Mouse (Mus musculus) kidney, postnatal 0 days (tissue): Measurements from ENCODE around the gene Slc22a15. TPM values are rescaled to one million over a fixed set of nuclear protein-coding genes. Genes with fewer than 3 reads are reported as not detected.

Experiments
- ATAC-seq: fragments of 200-750 bp; cut with Nextera tagmentation; replicated peaks from 2 replicates; pipeline ENCODE4 v1.8.0; 2017; ENCODE audit warnings: low read depth, moderate number of reproducible peaks, moderate TSS enrichment, moderate library complexity; ENCODE audit not compliant: low FRiP score
- DNase-seq: peaks from one replicate; pipeline ENCODE4 v3.0.0-alpha.2; 2016; ENCODE audit warnings: low spot score
- H3K27ac ChIP-seq: fragments of 300-500 bp; sonication (generic); 2 replicates; pipeline ENCODE4 v1.5.1; 2014; ENCODE audit warnings: mild to moderate bottlenecking
- H3K27me3 ChIP-seq: fragments of 300-500 bp; sonication (generic); 2 replicates; pipeline ENCODE4 v1.6.1; 2014; ENCODE audit warnings: low read length, mixed read lengths; ENCODE audit not compliant: insufficient read depth
- H3K36me3 ChIP-seq: fragments of 300-500 bp; sonication (generic); 2 replicates; pipeline ENCODE4 v1.6.1; 2014; ENCODE audit warnings: low read length, mixed read lengths; ENCODE audit not compliant: insufficient read depth
- H3K4me1 ChIP-seq: fragments of 300-500 bp; sonication (generic); replicated peaks from 2 replicates; pipeline ENCODE4 v1.6.1; 2014; ENCODE audit warnings: antibody characterized with exemption, low read length, mixed read lengths; ENCODE audit not compliant: insufficient read depth
- H3K4me2 ChIP-seq: fragments of 300-500 bp; sonication (generic); 2 replicates; pipeline ENCODE4 v1.6.1; 2014; ENCODE audit warnings: mild to moderate bottlenecking, low read length, moderate library complexity, mixed read lengths
- H3K4me3 ChIP-seq: fragments of 300-500 bp; sonication (generic); replicated peaks from 2 replicates; pipeline ENCODE4 v1.5.1; 2014; ENCODE audit warnings: low read depth, low read length
- H3K9ac ChIP-seq: fragments of 300-500 bp; sonication (generic); 2 replicates; pipeline ENCODE4 v1.6.1; 2014; ENCODE audit warnings: low read depth, low read length
- H3K9me3 ChIP-seq: fragments of 300-500 bp; sonication (generic); replicated peaks from 2 replicates; pipeline ENCODE4 v1.6.1; 2016; ENCODE audit warnings: low read length, inconsistent platforms, mixed read lengths
- CTCF ChIP-seq: IDR thresholded peaks from 2 replicates; pipeline ENCODE4 v1.5.1; 2016; ENCODE audit warnings: antibody characterized with exemption, low read depth, mild to moderate bottlenecking, moderate library complexity
- WGBS: fragments of 180-500 bp; shearing (Covaris S2); extraction: QIAGEN DNeasy Blood & Tissue Kit; methylation state at CpG from one replicate; pipeline ENCODE4 v1.1.7; 2014; 5-methylcytosine and 5-hydroxymethylcytosine counted together
- polyA plus RNA-seq: library from polyadenylated mRNA; unstranded; fragments of >200 nt; fragmentation: Nextera tagmentation; extraction: Ambion mirVana; gene quantifications from 2 replicates; pipeline ENCODE4 v1.2.1, GENCODE M21; 2015

The Slc22a15 gene
- polyA plus RNA-seq, 1 experiment from 2014 or later, result 3.7 TPM

- no peak for TF ChIP-seq CTCF
- Histone ChIP-seq H3K36me3 (no peaks in the 10 kb centered on the region), H3K4me2 (no peak overlapping the region), H3K27me3 (no peaks in the 10 kb centered on the region), H3K4me3 (no peak overlapping the region), H3K9me3 (no peaks in the 10 kb centered on the region), H3K27ac (no peak overlapping the region), H3K4me1 (no peaks in the 10 kb centered on the region), H3K9ac (no peak overlapping the region)
- no peak for ATAC-seq
- no peak for DNase-seq
- 63% methylated on average over 5 of the region's 5 CpGs for WGBS
Observed at GRCm38 (mm10) chr3:101878136-101878535, 46.1 kb downstream of the Slc22a15 start.

DNA sequence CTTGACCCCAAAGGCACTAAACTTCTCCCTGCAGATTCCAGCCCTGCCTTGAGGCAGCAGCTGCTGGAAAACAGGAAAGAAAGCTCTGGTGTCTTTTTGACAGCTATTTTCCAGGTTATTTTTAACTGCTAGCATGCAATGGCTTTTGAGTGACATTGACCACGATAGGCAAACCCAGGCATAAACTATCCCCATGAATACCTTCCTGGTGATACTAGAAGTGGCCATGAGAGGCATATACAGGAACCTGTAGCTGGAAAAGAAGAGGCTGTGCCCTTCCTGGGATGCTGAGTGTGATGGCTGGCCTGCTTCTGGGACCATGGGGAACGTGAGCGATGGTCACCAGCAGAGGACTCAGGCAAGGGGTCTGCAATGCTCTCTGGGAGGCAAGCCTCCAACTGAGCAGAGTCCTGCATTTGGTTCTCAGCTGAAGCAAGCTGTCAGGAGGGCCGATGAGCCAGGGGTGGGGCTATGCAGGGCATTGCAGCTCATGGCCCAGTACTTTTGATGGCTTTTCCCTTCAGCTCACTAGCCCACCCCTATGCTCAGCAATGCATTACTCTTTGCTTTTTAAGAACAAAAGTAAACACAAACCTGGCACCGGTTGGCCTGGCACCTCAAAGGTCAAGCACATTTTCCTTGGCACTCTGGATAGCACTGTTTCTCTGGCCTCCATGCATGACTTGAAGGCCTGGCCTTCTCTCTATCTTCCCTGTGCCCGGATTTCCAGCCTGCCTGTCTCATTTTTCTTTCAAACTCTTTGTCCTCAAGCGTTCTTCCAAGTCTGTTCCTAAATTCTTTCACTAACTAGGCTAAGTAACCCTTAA is 47.6 kb downstream of the Slc22a15 start:
- no peak overlapping the region for H3K4me2 ChIP-seq
- peak overlapping the region; percentile 51 for H3K27ac ChIP-seq
- no peak for TF ChIP-seq CTCF
- no peak for ATAC-seq
- no peak overlapping the region for H3K4me3 ChIP-seq
- H3K36me3 ChIP-seq, result no peaks in the 10 kb centered on the region
- H3K27me3 ChIP-seq, result no peaks in the 10 kb centered on the region
- 49% methylated on average over 7 of the region's 7 CpGs for WGBS
- H3K4me1 ChIP-seq, result no peaks in the 10 kb centered on the region
- H3K9me3 ChIP-seq, result no peaks in the 10 kb centered on the region
- no peak overlapping the region for H3K9ac ChIP-seq
- DNase-seq, result peak; percentile 24

DNA sequence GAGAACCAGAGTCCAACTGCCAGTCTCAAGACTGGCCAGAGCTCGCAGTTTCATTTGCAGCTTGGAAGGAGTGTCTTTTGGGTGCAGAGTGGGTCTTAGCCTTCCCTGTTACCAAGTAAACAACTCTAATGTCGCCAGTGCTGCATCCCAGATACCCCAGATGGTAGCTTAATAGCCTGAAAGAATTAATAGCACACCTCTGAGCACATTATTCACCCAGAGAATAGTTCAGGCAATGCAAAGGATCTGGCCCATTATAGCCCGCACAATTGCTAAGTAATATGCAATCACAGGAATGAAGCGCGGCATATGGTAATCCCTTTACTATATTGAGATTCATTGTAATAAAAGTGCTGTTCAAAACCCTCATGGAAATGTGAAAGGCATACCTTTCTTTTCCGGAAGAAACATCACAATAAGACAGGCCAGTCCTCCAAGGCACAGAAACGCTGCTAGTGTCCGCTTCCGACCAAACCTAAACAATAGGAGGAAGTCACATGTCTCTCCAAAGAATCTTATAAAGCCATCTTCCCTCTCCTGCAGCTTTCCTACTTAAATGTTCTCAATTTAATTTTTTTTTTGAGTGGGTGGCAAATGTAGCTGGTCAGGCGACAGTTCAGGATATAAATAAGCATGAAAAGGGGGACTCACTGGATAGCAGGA is 48.9 kb downstream of the Slc22a15 start:
- H3K36me3 ChIP-seq, result no peaks in the 10 kb centered on the region
- H3K27ac ChIP-seq, result 0 out of 2 replicates have a peak overlapping the region, but pooled peaks have one; percentile 1
- no peaks in the 10 kb centered on the region for H3K27me3 ChIP-seq
- no peak overlapping the region for H3K9ac ChIP-seq
- ATAC-seq (no peak), DNase-seq (peak; percentile 53)
- H3K4me2 ChIP-seq, result no peak overlapping the region
- no peak overlapping the region for H3K4me3 ChIP-seq
- H3K4me1 ChIP-seq, result no peaks in the 10 kb centered on the region
- TF ChIP-seq CTCF, result no peak
- no peaks in the 10 kb centered on the region for H3K9me3 ChIP-seq
- 79% methylated on average over 10 of the region's 10 CpGs for WGBS

DNA sequence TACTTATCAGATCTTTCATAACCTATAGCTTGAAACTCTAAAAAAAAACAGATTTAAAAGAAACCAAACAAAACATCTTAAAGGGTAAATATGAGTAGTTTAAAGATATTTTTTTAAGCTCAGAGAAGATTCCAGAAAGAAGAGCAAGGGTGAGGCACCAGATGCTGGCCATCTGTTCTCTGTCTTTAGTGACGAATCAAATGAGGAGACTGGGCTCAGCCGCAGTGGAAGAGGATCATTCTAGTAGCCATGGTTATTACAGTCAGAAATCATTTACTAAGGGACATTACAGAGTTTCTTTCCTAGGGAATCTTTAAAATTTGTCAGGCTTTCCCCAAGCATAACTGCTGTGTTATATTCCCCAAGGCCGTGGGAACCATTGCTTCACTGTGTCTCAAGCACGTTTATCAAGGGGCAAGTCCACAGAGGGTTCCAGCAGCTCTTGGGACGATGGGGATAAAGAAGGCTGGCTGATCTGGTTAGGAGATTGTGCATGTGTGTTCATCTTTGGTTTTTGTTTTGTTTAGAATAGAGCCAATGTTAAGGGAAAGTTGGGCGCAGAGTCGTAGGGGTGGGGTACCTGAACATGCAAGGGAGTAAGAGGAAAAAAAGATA is 51.1 kb downstream of the Slc22a15 start:
- no peak overlapping the region for H3K4me3 ChIP-seq
- H3K4me1 ChIP-seq, result no peaks in the 10 kb centered on the region
- H3K36me3 ChIP-seq, result no peaks in the 10 kb centered on the region
- WGBS, result 77% methylated on average over 7 of the region's 7 CpGs
- H3K9ac ChIP-seq, result no peak overlapping the region
- H3K27me3 ChIP-seq, result no peaks in the 10 kb centered on the region
- H3K9me3 ChIP-seq, result no peaks in the 10 kb centered on the region
- ATAC-seq (no peak), DNase-seq (peak; percentile 24)
- no peak overlapping the region for H3K27ac ChIP-seq
- H3K4me2 ChIP-seq, result no peak overlapping the region
- TF ChIP-seq CTCF, result no peak

GRCm38 (mm10) chr3:101871951-101872350 is 52.3 kb downstream of the Slc22a15 start:
- H3K27ac ChIP-seq, result no peak overlapping the region
- no peak overlapping the region for H3K9ac ChIP-seq
- ATAC-seq (no peak), DNase-seq (no peak)
- H3K27me3 ChIP-seq, result no peaks in the 10 kb centered on the region
- H3K4me3 ChIP-seq, result no peak overlapping the region
- H3K9me3 ChIP-seq, result no peaks in the 10 kb centered on the region
- H3K4me1 ChIP-seq, result no peaks in the 10 kb centered on the region
- no peaks in the 10 kb centered on the region for H3K36me3 ChIP-seq
- no peak for TF ChIP-seq CTCF
- 83% methylated on average over 9 of the region's 9 CpGs for WGBS
- no peak overlapping the region for H3K4me2 ChIP-seq

DNA sequence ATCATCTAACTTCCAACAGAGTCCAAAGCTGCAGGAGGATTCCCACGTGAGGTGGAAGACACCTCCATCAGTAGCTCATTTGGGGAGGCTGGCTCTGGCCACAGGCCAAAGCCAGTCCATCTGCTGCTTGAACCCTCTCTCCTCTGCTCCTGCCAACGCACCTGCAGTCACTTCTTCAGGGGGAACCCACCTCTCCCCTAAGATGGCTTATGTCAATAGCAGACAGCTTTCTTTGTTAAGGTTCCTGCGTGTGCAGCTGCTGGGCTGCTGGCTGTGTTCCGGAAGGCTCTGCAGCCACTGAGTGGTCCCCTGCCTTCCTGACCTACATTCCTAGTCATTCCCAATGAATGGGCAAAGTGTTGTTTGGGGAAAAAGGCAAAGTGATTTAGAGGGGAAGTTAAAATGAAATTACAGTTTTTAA is 57.2 kb downstream of the Slc22a15 start:
- no peaks in the 10 kb centered on the region for H3K9me3 ChIP-seq
- H3K27me3 ChIP-seq, result no peaks in the 10 kb centered on the region
- H3K36me3 ChIP-seq, result no peaks in the 10 kb centered on the region
- no peak for DNase-seq
- H3K4me2 ChIP-seq, result no peak overlapping the region
- no peak overlapping the region for H3K9ac ChIP-seq
- TF ChIP-seq CTCF, result no peak
- 77% methylated on average over 4 of the region's 4 CpGs for WGBS
- ATAC-seq, result no peak
- H3K4me1 ChIP-seq, result no peaks in the 10 kb centered on the region
- no peak overlapping the region for H3K4me3 ChIP-seq
- H3K27ac ChIP-seq, result no peak overlapping the region
